Mouse (Mus musculus): Measurements from ENCODE around the gene Rpf1. TPM values are rescaled to one million over a fixed set of nuclear protein-coding genes. Genes with fewer than 3 reads are reported as not detected.

Rpf1 gene
- total and polyA plus RNA-seq, 3 experiments: 27.2 to 99.9 (median 95.6) TPM

DNA sequence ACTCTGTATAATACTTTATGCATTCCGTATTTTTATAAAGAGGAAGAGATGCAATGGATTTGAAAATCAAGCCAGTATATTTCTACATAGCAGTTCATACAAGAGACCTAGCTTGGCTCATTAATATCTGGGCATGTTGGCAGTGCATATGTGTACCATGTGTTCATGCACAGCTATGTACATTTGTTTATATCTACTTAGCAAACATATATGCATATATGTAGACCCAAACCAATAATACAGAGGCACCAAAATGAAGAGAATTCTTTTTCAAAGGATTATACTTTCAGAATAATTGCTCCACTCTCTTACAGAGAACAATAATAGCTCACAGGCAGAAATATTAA, 43.8 kb upstream of the Rpf1 start:
- TF ChIP-seq CTCF (IDR thresholded peaks at IDR 0.05; ENCODE audit: low read depth, low read length) (no peak), GATA2 (IDR thresholded peaks at IDR 0.05; ENCODE audit: borderline replicate concordance, low read depth, low read length) (no peak), TAL1 (conservative IDR thresholded peaks at IDR 0.05; ENCODE audit: low read depth, low read length) (no peak), POLR2AphosphoS5 (IDR thresholded peaks at IDR 0.05; ENCODE audit: insufficient replicate concordance, low read depth, low read length) (no peak), GATA1 (IDR thresholded peaks at IDR 0.05; ENCODE audit: borderline replicate concordance, low read length) (no peak)
- ATAC-seq (ENCODE audit: extremely low read depth, insufficient number of reproducible peaks, low FRiP score, poor library complexity, severe bottlenecking) (no peak), DNase-seq (ENCODE audit: low spot score) (no peak)
- no peaks in the 10 kb centered on the region for H3K9me3 ChIP-seq (replicated peaks)
- no peaks in the 10 kb centered on the region for H3K36me3 ChIP-seq (replicated peaks)
- H3K4me1 ChIP-seq (ENCODE audit: insufficient read depth, low read depth, low read length): peaks cover 14% of the 10 kb centered on the region
- no peak overlapping the region for H3K4me3 ChIP-seq (ENCODE audit: low read depth, low read length)
- peaks cover 3% of the 10 kb centered on the region; the same call in 1 of the 2 replicates for H3K27me3 ChIP-seq (ENCODE audit: insufficient read depth, low read length)

DNA sequence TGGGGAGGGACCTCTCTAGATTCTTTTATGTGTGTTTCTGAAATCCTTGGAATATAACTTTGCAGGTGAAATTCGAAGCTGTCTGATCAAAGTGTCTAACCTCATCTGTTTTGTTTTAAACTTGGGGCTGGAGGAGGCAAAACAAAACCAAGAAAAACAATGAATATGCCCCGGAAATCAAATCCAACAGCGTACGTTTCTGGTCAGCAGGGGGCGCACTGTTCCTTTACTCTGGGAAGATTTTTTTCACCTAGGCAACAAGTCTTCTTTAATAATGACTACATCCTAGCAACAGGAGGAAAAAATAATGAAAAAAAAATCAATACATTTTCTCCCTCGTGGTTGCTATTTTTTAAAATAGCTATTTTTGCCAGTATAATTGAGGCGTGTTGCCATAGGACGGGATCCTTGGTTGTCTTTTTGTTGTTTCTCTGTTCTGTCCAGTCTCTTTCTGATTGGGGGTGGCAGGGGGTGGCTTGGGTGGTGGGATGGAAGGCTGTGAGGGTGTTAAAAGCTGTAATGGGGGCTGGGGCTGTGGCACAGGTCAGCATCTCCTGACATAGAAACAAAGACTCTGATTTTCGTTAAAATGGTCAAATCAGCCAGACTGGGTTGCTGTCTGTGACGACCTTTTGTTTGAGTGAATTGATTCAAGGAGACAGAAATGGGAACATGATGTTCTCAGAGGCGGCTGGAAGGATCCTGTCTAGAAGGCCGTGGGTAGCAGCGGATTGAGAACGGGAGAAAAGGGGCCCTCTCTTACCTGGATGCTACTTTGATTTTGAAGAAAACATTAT, 43.2 kb upstream of the Rpf1 start:
- H3K36me3 ChIP-seq (replicated peaks): no peaks in the 10 kb centered on the region
- no peaks in the 10 kb centered on the region for H3K9me3 ChIP-seq (replicated peaks)
- no peak overlapping the region for H3K4me3 ChIP-seq (ENCODE audit: low read depth, low read length)
- TF ChIP-seq GATA1 (IDR thresholded peaks at IDR 0.05; ENCODE audit: borderline replicate concordance, low read length): no peak
- TF ChIP-seq TAL1 (conservative IDR thresholded peaks at IDR 0.05; ENCODE audit: low read depth, low read length): no peak
- TF ChIP-seq GATA2 (IDR thresholded peaks at IDR 0.05; ENCODE audit: borderline replicate concordance, low read depth, low read length): no peak
- TF ChIP-seq CTCF (IDR thresholded peaks at IDR 0.05; ENCODE audit: low read depth, low read length): peak; percentile 37; the same call in 1 of the 2 replicates
- TF ChIP-seq POLR2AphosphoS5 (IDR thresholded peaks at IDR 0.05; ENCODE audit: insufficient replicate concordance, low read depth, low read length): no peak
- H3K4me1 ChIP-seq (ENCODE audit: insufficient read depth, low read depth, low read length): peaks cover 14% of the 10 kb centered on the region
- H3K27me3 ChIP-seq (ENCODE audit: insufficient read depth, low read length): peaks cover 3% of the 10 kb centered on the region; the same call in 1 of the 2 replicates
- no peak for ATAC-seq (ENCODE audit: extremely low read depth, insufficient number of reproducible peaks, low FRiP score, poor library complexity, severe bottlenecking)
- peak; percentile 36 for DNase-seq (ENCODE audit: low spot score)

GRCm38 (mm10) chr3:146562936-146563335, 41.7 kb upstream of the Rpf1 start:
- H3K36me3 ChIP-seq (replicated peaks): no peaks in the 10 kb centered on the region
- DNase-seq (ENCODE audit: low spot score): no peak
- TF ChIP-seq GATA1 (IDR thresholded peaks at IDR 0.05; ENCODE audit: borderline replicate concordance, low read length): no peak
- TF ChIP-seq GATA2 (IDR thresholded peaks at IDR 0.05; ENCODE audit: borderline replicate concordance, low read depth, low read length): no peak
- no peak for TF ChIP-seq TAL1 (conservative IDR thresholded peaks at IDR 0.05; ENCODE audit: low read depth, low read length)
- TF ChIP-seq POLR2AphosphoS5 (IDR thresholded peaks at IDR 0.05; ENCODE audit: insufficient replicate concordance, low read depth, low read length): no peak
- TF ChIP-seq CTCF (IDR thresholded peaks at IDR 0.05; ENCODE audit: low read depth, low read length): no peak
- peaks cover 14% of the 10 kb centered on the region for H3K4me1 ChIP-seq (ENCODE audit: insufficient read depth, low read depth, low read length)
- H3K27me3 ChIP-seq (ENCODE audit: insufficient read depth, low read length): peaks cover 5% of the 10 kb centered on the region
- H3K4me3 ChIP-seq (ENCODE audit: low read depth, low read length): no peak overlapping the region
- ATAC-seq (ENCODE audit: extremely low read depth, insufficient number of reproducible peaks, low FRiP score, poor library complexity, severe bottlenecking): no peak
- no peaks in the 10 kb centered on the region for H3K9me3 ChIP-seq (replicated peaks)

GRCm38 (mm10) chr3:146557507-146557906, 36.3 kb upstream of the Rpf1 start:
- TF ChIP-seq TAL1 (conservative IDR thresholded peaks at IDR 0.05; ENCODE audit: low read depth, low read length): no peak
- no peak for TF ChIP-seq CTCF (IDR thresholded peaks at IDR 0.05; ENCODE audit: low read depth, low read length)
- no peak for TF ChIP-seq GATA2 (IDR thresholded peaks at IDR 0.05; ENCODE audit: borderline replicate concordance, low read depth, low read length)
- no peak for TF ChIP-seq GATA1 (IDR thresholded peaks at IDR 0.05; ENCODE audit: borderline replicate concordance, low read length)
- TF ChIP-seq POLR2AphosphoS5 (IDR thresholded peaks at IDR 0.05; ENCODE audit: insufficient replicate concordance, low read depth, low read length): no peak
- ATAC-seq (ENCODE audit: extremely low read depth, insufficient number of reproducible peaks, low FRiP score, poor library complexity, severe bottlenecking): no peak
- Histone ChIP-seq H3K4me3 (ENCODE audit: low read depth, low read length) (no peak overlapping the region), H3K9me3 (replicated peaks) (no peaks in the 10 kb centered on the region), H3K36me3 (replicated peaks) (no peaks in the 10 kb centered on the region), H3K4me1 (ENCODE audit: insufficient read depth, low read depth, low read length) (peaks cover 5% of the 10 kb centered on the region), H3K27me3 (ENCODE audit: insufficient read depth, low read length) (peaks cover 19% of the 10 kb centered on the region)
- DNase-seq (ENCODE audit: low spot score): no peak

GRCm38 (mm10) chr3:146556567-146556966, 35.3 kb upstream of the Rpf1 start:
- H3K4me1 ChIP-seq (ENCODE audit: insufficient read depth, low read depth, low read length): peaks cover under 1% of the 10 kb centered on the region; the same call in 1 of the 2 replicates
- ATAC-seq (ENCODE audit: extremely low read depth, insufficient number of reproducible peaks, low FRiP score, poor library complexity, severe bottlenecking) (no peak), DNase-seq (ENCODE audit: low spot score) (no peak)
- no peak for TF ChIP-seq GATA2 (IDR thresholded peaks at IDR 0.05; ENCODE audit: borderline replicate concordance, low read depth, low read length)
- no peak for TF ChIP-seq GATA1 (IDR thresholded peaks at IDR 0.05; ENCODE audit: borderline replicate concordance, low read length)
- TF ChIP-seq POLR2AphosphoS5 (IDR thresholded peaks at IDR 0.05; ENCODE audit: insufficient replicate concordance, low read depth, low read length): no peak
- TF ChIP-seq TAL1 (conservative IDR thresholded peaks at IDR 0.05; ENCODE audit: low read depth, low read length): no peak
- TF ChIP-seq CTCF (IDR thresholded peaks at IDR 0.05; ENCODE audit: low read depth, low read length): no peak
- H3K27me3 ChIP-seq (ENCODE audit: insufficient read depth, low read length): peaks cover 19% of the 10 kb centered on the region
- H3K4me3 ChIP-seq (ENCODE audit: low read depth, low read length): no peak overlapping the region
- H3K36me3 ChIP-seq (replicated peaks): no peaks in the 10 kb centered on the region
- H3K9me3 ChIP-seq (replicated peaks): no peaks in the 10 kb centered on the region

GRCm38 (mm10) chr3:146554816-146555215, 33.6 kb upstream of the Rpf1 start:
- TF ChIP-seq POLR2AphosphoS5 (IDR thresholded peaks at IDR 0.05; ENCODE audit: insufficient replicate concordance, low read depth, low read length): no peak
- TF ChIP-seq GATA2 (IDR thresholded peaks at IDR 0.05; ENCODE audit: borderline replicate concordance, low read depth, low read length): no peak
- TF ChIP-seq TAL1 (conservative IDR thresholded peaks at IDR 0.05; ENCODE audit: low read depth, low read length): no peak
- TF ChIP-seq CTCF (IDR thresholded peaks at IDR 0.05; ENCODE audit: low read depth, low read length): no peak
- no peak for TF ChIP-seq GATA1 (IDR thresholded peaks at IDR 0.05; ENCODE audit: borderline replicate concordance, low read length)
- Histone ChIP-seq H3K4me1 (ENCODE audit: insufficient read depth, low read depth, low read length) (no peaks in the 10 kb centered on the region), H3K4me3 (ENCODE audit: low read depth, low read length) (no peak overlapping the region), H3K36me3 (replicated peaks) (no peaks in the 10 kb centered on the region), H3K27me3 (ENCODE audit: insufficient read depth, low read length) (peaks cover 21% of the 10 kb centered on the region), H3K9me3 (replicated peaks) (no peaks in the 10 kb centered on the region)
- ATAC-seq (ENCODE audit: extremely low read depth, insufficient number of reproducible peaks, low FRiP score, poor library complexity, severe bottlenecking) (no peak), DNase-seq (ENCODE audit: low spot score) (no peak)

Data from G1E (cell line).